Mouse (Mus musculus) gastrocnemius, postnatal 36 days (tissue): ENCODE measurements at regions not wholly inside any gene's neighbourhood (a gene's known extent, or its start where the extent isn't known, plus 50 kb on each side); places are given as distances from the start of the nearest gene placed in this dataset.

ENCODE experiments used
- DNase-seq, 2 experiments: peaks; one replicate each; pipeline ENCODE4 v3.0.0; 2022
- intact Hi-C: fragments of 180-260 bp; cut with DNase I; formaldehyde crosslinking; loops from one replicate; pipeline ENCODE4 v1.15.1; 2025

DNA sequence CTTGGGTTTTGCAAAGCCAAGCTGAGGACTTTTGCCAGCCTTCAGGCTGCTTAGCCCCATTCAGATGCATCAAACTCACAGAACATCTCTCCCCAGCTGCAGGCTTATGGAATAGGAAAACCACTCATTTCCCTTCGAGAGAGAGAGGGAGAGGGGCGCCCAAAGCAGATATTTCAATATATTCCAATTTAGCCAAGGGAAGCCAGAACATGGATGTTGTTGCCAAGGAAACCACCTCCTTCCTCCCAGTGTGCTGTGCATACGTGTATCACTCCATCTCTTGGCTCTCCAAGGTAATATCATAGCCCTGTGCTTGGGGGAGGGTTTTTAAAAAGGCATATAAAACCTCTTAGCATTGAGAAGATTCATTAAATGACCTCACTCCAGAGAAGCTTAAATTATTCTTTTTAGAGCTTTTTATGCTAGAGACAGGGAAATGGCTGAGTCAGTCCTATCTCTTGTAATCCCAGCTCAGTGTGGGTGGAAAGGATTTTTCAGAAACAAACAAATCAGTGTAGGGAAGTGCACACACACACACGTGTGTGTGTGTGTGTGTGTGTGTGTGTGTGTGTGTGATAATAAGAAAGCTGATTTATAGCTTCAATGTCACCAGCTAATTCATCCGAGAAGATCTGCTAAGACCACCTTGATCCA is 245.1 kb downstream of the Rps24 start:
- no peak for DNase-seq
- intact Hi-C loops = no loop called here

DNA sequence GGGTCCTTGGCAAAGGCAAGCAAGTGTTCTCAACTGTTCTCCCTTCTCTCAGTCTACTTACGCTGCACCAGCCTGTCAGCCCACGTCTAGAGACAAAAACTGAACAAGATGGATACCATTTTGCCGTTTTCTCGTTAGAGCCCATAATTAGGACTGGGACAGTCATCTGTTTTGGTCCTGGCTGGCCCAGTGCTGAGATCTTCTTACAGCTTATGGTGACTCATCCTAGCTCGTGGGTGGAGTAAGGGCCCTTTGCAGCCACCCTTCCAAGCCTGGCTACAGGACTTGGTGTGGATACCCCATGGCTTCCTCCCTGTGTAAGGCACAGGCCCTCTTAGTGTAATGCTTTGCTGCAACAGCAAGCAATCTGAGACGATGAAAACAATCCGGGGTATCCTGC is 246.4 kb downstream of the Rps24 start:
- intact Hi-C loops = no loop called here
- DNase-seq = no peak

DNA sequence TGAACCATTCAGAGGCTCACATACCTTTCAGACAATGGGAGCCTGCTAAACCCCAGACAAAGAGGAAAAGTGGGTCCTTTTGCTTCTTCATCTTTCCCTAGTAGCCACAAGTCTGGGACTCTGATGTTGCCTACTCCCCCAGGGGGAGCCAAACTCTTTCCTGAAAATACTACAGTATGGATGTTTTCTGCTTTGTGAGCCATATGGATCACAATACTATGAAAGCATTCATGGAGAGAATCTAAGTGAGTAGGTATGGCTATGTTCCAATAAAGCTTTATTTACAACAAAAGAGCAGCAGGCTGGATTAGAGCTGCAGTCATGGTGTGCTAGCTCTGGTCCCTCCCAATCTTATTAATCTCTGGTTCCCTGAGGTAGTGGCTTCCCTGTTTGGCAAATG is 251.9 kb downstream of the Rps24 start:
- DNase-seq = no peak
- intact Hi-C loops = no loop called here

DNA sequence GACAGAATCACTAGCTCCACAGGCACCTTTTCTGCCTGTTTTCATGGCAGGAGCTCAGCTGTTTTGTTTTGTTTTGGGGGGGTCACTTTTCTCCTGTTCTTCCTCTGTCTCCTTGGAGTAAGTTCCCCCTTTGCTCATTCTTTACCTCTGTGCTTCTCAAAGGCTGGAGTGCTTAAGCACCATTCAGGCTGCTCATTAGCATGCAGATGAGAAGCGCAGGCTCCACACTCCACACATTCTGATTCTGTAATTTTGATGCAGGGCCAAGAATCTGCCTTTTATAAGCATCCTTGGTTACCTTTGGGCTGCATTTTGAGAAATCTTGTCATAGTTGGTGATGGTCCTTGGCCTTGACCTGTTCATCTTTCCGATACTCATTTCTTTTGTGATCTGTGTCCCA is 257.5 kb downstream of the Rps24 start:
- intact Hi-C loops = no loop called here
- no peak for DNase-seq

DNA sequence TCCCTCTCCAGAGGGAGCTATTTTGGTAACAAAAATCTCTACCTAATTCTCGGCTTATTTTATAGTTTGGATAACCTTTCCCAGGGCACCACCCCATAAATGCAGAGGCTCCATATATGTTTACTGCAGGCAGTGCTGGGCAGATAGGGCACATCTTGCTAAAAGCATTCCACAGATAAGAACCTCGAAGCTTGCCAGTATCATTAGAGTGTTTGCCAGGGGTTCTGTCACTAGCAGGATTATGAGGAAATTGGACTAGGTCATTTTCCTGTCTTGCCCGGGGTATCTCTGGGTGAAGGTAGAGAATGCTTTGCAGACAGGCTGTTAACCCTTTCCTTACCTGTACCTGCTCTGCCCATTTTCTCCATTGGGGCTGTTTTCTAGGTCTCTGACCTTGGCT is 258.8 kb downstream of the Rps24 start:
- no peak for DNase-seq
- intact Hi-C loops = no loop called here

DNA sequence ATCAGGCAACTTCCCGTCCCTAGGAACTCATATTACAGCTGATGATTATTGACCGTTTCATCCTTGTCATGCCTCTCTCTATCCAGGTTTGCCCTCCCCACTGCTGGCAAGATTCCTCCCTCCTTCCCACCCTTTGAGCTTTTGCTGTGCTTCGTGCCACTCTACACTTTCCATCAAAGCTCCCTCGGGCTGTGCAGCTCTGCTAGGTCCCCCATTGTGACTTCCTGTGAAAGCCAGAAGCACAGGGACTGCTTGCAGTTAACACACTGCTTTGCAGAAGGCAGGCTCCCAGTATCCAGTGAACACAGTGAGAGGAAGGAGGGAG is 260.5 kb downstream of the Rps24 start:
- DNase-seq = no peak
- intact Hi-C loops = no loop called here

DNA sequence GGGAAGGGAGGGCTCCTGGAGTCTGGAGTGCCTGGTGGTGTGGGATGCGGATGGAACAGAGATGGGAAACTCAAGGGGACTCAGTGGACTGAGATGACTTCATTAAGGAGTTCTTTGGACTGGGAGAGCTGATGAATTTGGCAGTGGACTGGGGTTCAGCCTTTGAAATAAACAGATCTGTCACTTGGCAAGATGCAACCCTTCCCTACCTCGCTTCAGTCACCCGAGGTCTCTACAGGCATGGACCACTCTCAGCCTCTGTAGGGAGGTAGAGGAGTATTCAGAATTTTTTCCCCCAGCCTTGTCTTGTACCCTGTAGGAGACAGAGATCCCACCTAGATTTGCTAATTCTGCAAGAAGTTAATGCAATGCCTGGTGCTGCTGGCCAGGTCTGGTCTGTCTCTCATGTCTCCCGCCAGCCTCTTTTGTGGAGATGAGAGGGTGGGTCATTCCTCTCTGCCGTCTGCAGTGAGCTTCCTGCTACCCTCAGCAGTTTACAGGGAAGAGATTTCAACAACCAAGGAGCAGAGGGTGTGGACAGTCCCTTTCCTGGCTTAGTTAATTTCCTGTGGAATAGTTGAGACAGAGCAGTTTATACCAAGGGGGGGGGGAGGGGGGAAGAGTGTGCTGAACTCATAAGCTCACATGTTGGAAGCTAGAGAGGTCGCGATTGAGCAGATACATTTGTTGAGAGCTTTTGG is 261.0 kb downstream of the Rps24 start:
- DNase-seq = peak; percentile 21 to 22
- intact Hi-C loops = no loop called here

DNA sequence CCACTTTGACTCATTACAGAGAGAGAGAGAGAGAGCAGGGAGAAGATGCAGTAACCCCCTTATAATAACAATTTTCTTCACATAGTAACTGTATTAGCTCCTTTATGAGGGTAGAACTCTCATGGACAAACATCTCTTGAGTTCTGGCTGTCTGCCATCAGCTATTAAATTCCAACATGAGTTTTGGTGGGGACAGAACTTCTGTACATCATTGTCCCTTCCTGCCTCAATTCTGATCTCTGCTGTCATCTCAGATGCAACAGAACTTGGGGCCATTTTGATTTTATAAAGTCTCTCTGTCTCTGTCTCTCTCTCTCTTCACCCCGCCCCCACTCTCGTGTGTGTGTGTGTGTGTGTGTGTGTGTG is 261.6 kb downstream of the Rps24 start:
- intact Hi-C loops = no loop called here
- no peak for DNase-seq

DNA sequence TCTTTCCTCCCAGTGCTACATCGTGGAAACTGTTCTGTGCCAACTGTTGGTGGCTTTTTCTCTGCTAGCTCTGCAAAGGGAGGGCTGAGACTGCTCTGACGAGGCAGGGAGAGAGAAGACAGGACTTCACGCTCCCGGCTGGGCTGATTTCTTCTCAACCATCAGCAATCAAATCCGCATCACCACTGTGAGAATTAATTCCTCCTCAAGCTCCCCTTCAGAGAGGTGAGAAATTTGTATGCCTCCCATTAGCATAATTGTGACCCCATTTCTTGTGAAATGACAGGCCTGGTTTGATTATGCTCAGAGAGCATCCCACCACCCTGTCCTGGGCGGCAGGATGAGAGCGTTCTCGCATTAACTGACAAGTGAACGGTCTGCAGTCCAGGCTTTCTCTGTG is 262.4 kb downstream of the Rps24 start:
- intact Hi-C loops = no loop called here
- no peak for DNase-seq

DNA sequence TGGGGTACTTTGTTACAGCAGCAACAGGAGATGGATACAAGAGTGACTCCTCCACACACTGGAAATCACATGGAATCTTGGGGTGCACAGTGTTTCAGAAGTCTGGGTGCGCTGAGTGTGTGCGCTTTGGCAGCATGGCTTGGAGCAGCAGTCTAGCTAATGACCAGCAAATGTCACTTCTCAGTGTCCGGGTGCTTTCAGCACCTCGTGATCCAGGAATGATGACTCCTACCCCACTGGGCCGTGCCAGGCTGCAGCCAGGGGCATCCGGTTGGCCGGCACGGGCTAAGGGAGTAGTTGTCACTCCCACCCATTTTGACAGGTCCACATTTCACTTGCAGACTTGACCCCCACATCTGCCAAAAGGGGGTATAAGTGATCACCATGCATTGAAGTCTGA is 264.3 kb downstream of the Rps24 start:
- DNase-seq = no peak
- intact Hi-C loops = no loop called here

DNA sequence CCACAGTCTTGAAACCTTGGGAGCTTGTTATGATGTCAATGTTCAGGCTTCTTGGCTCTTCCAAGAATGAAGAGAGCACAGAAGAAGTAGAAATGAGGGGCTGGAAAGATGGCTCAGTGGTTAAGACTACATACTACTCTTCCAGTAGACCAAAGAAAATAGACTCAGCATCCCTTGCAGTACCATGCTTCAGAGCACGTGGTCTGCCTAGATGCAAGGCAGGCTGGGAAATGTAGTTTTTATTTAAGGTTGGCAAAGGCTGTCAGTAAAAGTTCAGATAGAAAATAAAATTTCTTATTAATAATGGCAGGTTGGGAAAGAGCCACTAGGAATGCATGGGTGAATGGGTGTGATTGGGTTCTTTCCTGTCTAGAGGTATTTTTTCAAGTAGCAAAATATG is 267.8 kb downstream of the Rps24 start:
- DNase-seq = no peak
- intact Hi-C loops = no loop called here

DNA sequence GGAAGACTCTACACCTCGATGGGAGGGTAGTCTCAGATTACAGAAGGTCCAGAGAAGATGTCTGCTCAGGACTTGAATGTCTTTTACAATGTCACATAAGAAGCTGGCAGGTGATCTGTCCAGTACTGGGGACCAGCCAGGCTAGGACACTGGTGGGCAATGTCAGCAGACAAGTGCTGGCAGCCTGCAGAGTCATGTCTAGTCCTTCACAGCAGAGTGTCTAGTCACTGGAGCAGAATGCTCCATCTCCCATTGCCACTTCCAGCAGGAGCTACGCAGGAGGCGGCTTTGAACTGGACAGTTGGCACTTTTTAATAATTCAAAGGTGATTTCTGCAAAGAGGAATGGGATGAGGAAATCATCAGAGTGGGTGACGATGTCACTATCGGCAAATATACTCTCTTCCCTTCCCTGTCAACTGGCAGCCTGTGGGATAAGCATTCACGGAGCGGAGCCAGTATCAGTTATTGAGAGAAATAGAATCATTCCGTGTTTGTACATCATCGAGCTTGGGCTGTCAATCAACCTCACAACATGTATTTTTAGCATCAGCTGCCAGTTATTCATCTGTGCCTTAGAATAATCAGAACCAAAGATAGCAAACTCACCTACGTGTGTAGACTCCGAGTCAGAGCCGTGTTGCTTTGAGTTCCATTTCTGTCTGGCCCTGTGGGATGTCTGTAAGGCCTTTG is 268.6 kb downstream of the Rps24 start:
- no peak for DNase-seq
- intact Hi-C loops = no loop called here

DNA sequence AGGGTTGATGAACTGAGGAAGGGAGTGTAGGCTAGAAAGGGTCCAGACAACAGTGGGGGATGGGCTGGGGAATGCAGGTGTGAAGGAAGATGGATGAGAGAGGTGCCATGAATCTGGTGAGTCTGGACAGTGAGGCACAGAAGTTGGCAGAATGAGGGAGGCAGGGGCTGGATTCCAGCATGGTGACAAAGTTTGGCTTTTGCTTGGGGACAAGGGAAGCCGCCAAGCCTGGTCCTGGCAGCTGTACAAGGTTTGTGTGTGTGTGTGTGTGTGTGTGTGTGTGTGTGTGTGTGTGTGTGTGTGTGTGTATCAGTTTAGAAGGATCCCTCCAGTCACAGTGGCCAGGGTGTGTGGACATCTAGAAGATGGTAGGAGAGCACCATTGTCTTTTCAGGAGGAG is 270.4 kb downstream of the Rps24 start:
- DNase-seq = no peak
- intact Hi-C loops = no loop called here

DNA sequence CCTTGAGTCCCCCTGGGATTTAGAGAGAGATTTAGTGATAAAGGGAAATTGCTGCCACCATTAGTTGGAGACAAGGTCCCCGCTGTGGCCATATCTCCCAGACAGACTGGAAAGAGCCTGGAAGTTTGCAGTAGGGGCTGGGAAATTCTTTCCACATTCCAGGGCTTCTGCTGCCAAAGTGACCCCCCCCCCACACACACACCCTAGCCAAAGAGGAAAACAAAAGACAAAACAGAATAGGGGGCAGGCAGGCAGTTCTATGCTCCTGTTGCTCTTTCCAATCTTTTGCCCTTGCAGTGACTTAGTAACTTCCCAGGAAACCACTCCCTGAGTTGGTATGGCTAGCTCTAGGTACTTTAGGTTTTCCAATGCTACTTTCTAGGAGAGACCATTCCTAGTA is 270.9 kb downstream of the Rps24 start:
- intact Hi-C loops = no loop called here
- no peak for DNase-seq

DNA sequence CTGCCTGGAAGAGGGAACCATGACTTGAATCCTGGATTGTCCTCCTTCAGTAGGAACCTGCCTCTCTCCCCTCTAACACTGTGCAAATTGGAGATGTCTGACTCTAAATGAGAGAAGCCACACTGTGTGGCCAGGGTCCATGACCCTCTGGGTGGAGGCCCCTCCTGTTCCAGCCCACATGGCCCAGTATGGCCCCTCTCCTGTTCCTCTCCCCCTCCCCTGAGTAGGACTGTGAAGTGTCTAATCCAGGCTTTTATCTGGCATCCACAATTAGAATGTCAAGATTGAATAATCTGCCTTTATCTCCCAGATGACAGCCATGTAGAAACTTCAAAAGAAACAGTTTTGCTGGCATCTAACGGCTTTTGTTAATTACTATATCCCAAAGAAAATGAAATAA is 274.0 kb downstream of the Rps24 start:
- intact Hi-C loops = no loop called here
- DNase-seq = no peak

DNA sequence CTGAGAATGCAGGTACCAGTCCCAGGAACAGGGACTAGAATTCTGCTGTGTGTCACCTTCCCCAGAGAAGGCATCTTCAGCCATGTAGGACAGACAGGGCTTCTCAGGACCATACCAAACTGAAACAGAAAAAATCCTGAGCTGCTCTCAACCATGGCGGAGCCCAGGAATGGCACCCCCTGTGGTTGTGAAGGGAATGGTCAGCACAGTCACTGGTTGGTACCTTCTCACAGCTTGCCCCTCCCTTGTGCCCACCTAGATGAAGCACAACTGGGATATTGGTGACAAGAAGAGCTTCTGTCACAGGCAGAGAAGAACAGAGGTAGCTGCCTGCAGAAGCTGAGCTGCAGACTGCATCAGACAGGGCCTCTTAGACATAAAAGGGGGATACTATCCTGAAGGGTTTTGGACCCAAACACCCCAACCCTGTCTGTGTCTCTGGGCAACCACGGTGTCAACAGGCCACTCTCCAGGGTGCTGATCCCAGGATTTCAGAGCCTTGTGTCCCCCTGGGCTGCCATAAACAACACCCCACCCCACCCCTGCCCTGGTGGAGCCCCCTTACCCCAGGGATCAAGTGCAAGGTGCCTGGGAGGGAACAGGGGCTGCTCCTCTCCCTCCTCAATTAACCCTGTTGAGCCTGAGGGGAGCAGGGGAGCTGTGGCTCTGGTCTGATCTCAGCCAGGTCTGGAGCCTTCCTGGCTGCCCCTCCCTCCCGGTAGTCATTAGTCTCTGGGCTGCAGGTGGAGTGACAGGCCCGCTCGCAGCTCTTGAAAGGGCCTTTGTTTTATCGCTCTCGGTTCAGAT is 275.7 kb downstream of the Rps24 start:
- intact Hi-C loops = no loop called here
- no peak for DNase-seq

DNA sequence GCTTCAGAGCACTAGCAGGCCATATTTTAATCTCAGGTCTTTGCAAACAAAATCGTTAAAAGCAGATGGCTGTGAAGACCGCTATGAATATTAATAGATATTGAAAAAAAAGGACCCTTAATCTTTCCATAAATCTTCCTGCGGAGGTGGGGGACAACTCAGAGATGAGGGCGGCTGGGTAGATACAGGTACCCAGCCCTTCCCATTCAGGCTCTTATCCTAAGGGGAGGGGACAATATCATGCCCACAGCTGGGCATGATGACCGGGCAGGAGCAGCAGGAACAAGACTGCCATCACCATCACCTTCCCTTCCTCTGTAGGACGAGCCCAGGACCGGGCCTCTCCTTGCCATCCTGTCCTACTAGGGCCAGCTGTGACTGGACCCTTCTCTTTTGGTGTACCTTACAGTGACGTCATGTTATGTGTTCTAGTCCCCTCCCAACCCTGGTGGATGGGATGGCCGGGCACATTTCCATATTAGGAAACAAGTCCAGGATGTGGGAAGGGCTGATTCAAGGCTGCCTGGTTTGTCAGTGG is 276.4 kb downstream of the Rps24 start:
- DNase-seq = no peak
- intact Hi-C loops = no loop called here

DNA sequence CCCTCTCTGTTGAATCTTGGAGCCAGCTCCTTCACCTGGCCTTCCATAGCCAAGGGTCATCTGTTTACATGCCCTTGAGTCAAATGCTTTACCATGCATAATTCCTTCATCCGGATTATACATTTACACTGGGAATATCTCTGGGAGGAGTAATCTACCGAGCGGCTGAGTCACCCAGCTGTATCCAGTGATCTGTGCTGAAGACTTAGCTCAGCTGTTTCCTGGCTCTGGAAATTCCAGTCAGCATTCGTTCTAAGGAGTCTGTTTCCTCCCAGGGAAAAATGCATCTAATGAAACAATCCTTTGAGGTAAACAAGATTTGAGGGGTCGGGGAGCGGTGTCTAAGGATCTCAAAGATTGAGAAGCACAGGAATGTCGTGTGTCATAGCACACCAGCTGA is 276.9 kb downstream of the Rps24 start:
- intact Hi-C loops = no loop called here
- no peak for DNase-seq

DNA sequence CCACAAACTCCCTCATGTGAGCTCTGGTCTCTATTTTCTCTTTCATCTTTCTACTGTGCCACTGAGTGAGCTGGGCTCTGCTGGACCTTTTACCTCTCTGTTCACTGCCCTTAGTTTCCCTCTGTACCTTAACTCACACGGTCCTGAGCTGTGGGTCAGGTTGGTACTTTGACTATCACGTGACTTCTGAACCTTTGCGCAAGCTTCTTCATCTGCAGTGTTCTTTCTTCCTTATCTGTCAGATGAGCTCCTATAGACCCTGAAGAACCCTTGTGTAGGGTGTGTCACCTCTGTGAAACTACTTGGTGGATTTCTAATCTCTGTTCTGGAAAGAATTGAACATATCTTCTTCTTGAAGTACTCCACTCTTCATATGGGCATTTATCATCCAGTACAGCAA is 279.3 kb downstream of the Rps24 start:
- DNase-seq = no peak
- intact Hi-C loops = no loop called here

DNA sequence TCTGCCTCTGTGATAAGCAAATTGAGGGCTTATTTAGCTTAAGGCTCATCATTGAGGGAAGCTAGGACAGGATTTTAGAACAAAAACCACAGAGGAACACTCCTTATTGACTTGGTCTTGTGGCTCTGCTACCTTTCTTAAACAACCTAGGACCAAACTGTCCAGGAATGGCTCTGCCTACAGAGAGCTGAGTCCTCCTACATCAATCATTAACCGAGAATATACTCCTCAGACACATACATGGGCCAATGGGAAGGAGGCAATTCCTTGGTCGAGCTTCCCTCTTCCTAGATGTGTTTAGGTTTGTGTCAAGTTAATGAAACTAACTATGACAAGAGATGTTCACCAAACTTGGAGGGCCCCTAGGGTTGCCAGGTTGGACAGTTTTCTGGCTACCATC is 279.8 kb downstream of the Rps24 start:
- intact Hi-C loops = no loop called here
- DNase-seq = no peak

DNA sequence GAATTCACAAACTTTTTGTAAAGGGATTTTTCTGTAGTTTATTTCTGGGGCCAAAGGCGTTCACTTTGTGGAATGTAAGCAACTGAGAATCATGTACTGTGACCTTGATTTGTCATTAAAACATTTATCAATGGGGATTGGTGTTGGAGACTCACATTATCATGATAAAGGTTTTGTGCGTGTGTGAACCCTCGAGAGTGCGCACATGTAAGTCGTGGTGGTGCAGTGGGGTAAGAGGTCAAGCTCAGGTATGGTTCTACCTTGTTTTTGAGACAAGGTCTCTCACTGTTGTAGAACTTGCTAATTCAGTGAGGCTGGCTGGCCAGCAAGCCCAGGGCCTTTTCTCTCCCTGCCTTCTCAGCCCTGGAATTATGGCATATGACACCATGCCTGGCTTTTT is 280.4 kb downstream of the Rps24 start:
- no peak for DNase-seq
- intact Hi-C loops = no loop called here
